Mouse (Mus musculus) stomach, postnatal 0 days (tissue): ENCODE results near the gene Rptor. TPM values are rescaled to one million over a fixed set of nuclear protein-coding genes. Genes with fewer than 3 reads are reported as not detected.

Source experiments
- ATAC-seq: fragments of 200-750 bp; cut with Nextera tagmentation; 2 replicates; pipeline ENCODE4 v1.8.0; 2017; ENCODE audit not compliant: low FRiP score, low TSS enrichment
- DNase-seq: peaks from one replicate; pipeline ENCODE4 v3.0.0-alpha.2; 2016; ENCODE audit warnings: low spot score
- H3K27ac ChIP-seq: fragments of 300-500 bp; sonication (generic); replicated peaks from 2 replicates; pipeline ENCODE4 v1.5.1; 2014; ENCODE audit warnings: mild to moderate bottlenecking, control low read depth
- H3K27me3 ChIP-seq: fragments of 300-500 bp; sonication (generic); 2 replicates; pipeline ENCODE4 v1.6.1; 2014; ENCODE audit warnings: low read length; ENCODE audit not compliant: control insufficient read depth, insufficient read depth
- H3K36me3 ChIP-seq: fragments of 300-500 bp; sonication (generic); 2 replicates; pipeline ENCODE4 v1.6.1; 2014; ENCODE audit warnings: low read length, mixed read lengths; ENCODE audit not compliant: control insufficient read depth, insufficient read depth
- H3K4me1 ChIP-seq: fragments of 300-500 bp; sonication (generic); replicated peaks from 2 replicates; pipeline ENCODE4 v1.6.1; 2014; ENCODE audit warnings: antibody characterized with exemption; ENCODE audit not compliant: control insufficient read depth, insufficient read depth
- H3K4me2 ChIP-seq: fragments of 300-500 bp; sonication (generic); replicated peaks from 2 replicates; pipeline ENCODE4 v1.6.1; 2014; ENCODE audit warnings: low read depth, mild to moderate bottlenecking, control low read depth, moderate library complexity
- H3K4me3 ChIP-seq: fragments of 300-500 bp; sonication (generic); 2 replicates; pipeline ENCODE4 v1.5.1; 2014; ENCODE audit warnings: low read depth, low read length, control low read depth
- H3K9ac ChIP-seq: fragments of 300-500 bp; sonication (generic); 2 replicates; pipeline ENCODE4 v1.6.1; 2014; ENCODE audit warnings: mild to moderate bottlenecking, low read length, control low read depth, mixed read lengths
- H3K9me3 ChIP-seq: fragments of 300-500 bp; sonication (generic); 2 replicates; pipeline ENCODE4 v1.6.1; 2016; ENCODE audit warnings: low read length; ENCODE audit not compliant: control insufficient read depth
- CTCF ChIP-seq: IDR thresholded peaks from 2 replicates; pipeline ENCODE4 v1.5.1; 2016; ENCODE audit warnings: antibody characterized with exemption, low read depth, mild to moderate bottlenecking, moderate library complexity
- EP300 ChIP-seq: optimal IDR thresholded peaks from 2 replicates; pipeline ENCODE3; 2016; ENCODE audit warnings: antibody characterized with exemption
- WGBS: fragments of 180-500 bp; shearing (Covaris S2); extraction: QIAGEN DNeasy Blood & Tissue Kit; methylation state at CpG from one replicate; pipeline ENCODE4 v1.1.7; 2014; 5-methylcytosine and 5-hydroxymethylcytosine counted together
- polyA plus RNA-seq: library from polyadenylated mRNA; unstranded; fragments of >200 nt; fragmentation: Nextera tagmentation; extraction: Ambion mirVana; gene quantifications from 2 replicates; pipeline ENCODE4 v1.2.1, GENCODE M21; 2015

Rptor gene
- polyA plus RNA-seq, 1 experiment from 2014 or later = 3.7 TPM

GRCm38 (mm10) chr11:119731382-119731781 lies 128.7 kb downstream of the Rptor start:
- DNase-seq (no peak), ATAC-seq (no peak)
- no peak overlapping the region for H3K4me3 ChIP-seq
- TF ChIP-seq CTCF = no peak
- TF ChIP-seq EP300 = no peak
- H3K27me3 ChIP-seq = no peaks in the 10 kb centered on the region
- 69% methylated on average over 5 of the region's 5 CpGs for WGBS
- H3K9ac ChIP-seq = no peak overlapping the region
- no peak overlapping the region for H3K27ac ChIP-seq
- no peaks in the 10 kb centered on the region for H3K36me3 ChIP-seq
- H3K4me2 ChIP-seq = no peak overlapping the region
- H3K9me3 ChIP-seq = no peaks in the 10 kb centered on the region
- no peaks in the 10 kb centered on the region for H3K4me1 ChIP-seq

- TF ChIP-seq CTCF (no peak), EP300 (no peak)
- Histone ChIP-seq H3K9ac (no peak overlapping the region), H3K4me1 (no peaks in the 10 kb centered on the region), H3K36me3 (no peaks in the 10 kb centered on the region), H3K27ac (no peak overlapping the region), H3K9me3 (no peaks in the 10 kb centered on the region), H3K27me3 (no peaks in the 10 kb centered on the region), H3K4me2 (no peak overlapping the region), H3K4me3 (no peak overlapping the region)
- no peak for DNase-seq
- no peak; the same call in 1 of the 2 replicates for ATAC-seq
- 53% methylated on average over 1 of the region's 1 CpGs for WGBS
Observed at GRCm38 (mm10) chr11:119732362-119732761, 129.7 kb downstream of the Rptor start.

- H3K4me1 ChIP-seq = no peaks in the 10 kb centered on the region
Observed at GRCm38 (mm10) chr11:119732961-119733656, 130.4 kb downstream of the Rptor start.

GRCm38 (mm10) chr11:119733657-119733990 lies 130.9 kb downstream of the Rptor start:
- Histone ChIP-seq H3K36me3 (no peaks in the 10 kb centered on the region), H3K4me2 (no peak overlapping the region), H3K4me3 (no peak overlapping the region), H3K9me3 (no peaks in the 10 kb centered on the region), H3K4me1 (no peaks in the 10 kb centered on the region), H3K27ac (no peak overlapping the region), H3K27me3 (no peaks in the 10 kb centered on the region), H3K9ac (no peak overlapping the region)
- WGBS = 95% methylated on average over 7 of the region's 7 CpGs
- ATAC-seq (no peak), DNase-seq (no peak)
- TF ChIP-seq EP300 (no peak), CTCF (no peak)

More at GRCm38 (mm10) chr11:119732961-119733656, 130.4 kb downstream of the Rptor start:
- H3K9ac ChIP-seq = no peak overlapping the region
- ATAC-seq (no peak), DNase-seq (no peak)
- 0 out of 2 replicates have a peak overlapping the region, but pooled peaks have one; percentile 8 for H3K27ac ChIP-seq
- WGBS = 32% methylated on average over 4 of the region's 4 CpGs
- no peaks in the 10 kb centered on the region for H3K9me3 ChIP-seq
- no peak overlapping the region for H3K4me3 ChIP-seq
- TF ChIP-seq CTCF = no peak
- TF ChIP-seq EP300 = no peak
- H3K27me3 ChIP-seq = no peaks in the 10 kb centered on the region
- no peak overlapping the region for H3K4me2 ChIP-seq
- no peaks in the 10 kb centered on the region for H3K36me3 ChIP-seq

GRCm38 (mm10) chr11:119735152-119735551 lies 132.4 kb downstream of the Rptor start:
- Histone ChIP-seq H3K4me3 (no peak overlapping the region), H3K27ac (no peak overlapping the region), H3K36me3 (no peaks in the 10 kb centered on the region), H3K27me3 (no peaks in the 10 kb centered on the region), H3K9me3 (no peaks in the 10 kb centered on the region), H3K4me1 (no peaks in the 10 kb centered on the region), H3K4me2 (no peak overlapping the region), H3K9ac (no peak overlapping the region)
- no peak for ATAC-seq
- DNase-seq = no peak
- no peak for TF ChIP-seq CTCF
- no peak for TF ChIP-seq EP300
- 48% methylated on average over 2 of the region's 2 CpGs for WGBS

GRCm38 (mm10) chr11:119738990-119739846 lies 136.5 kb downstream of the Rptor start:
- H3K27ac ChIP-seq = no peak overlapping the region

More at GRCm38 (mm10) chr11:119738990-119739846, 136.5 kb downstream of the Rptor start:
- WGBS = 56% methylated on average over 7 of the region's 7 CpGs
- H3K27me3 ChIP-seq = no peaks in the 10 kb centered on the region
- H3K9me3 ChIP-seq = no peaks in the 10 kb centered on the region
- TF ChIP-seq EP300 = no peak
- TF ChIP-seq CTCF = no peak
- no peak overlapping the region for H3K9ac ChIP-seq
- H3K4me1 ChIP-seq = no peaks in the 10 kb centered on the region
- no peak overlapping the region for H3K4me3 ChIP-seq
- no peak for ATAC-seq
- no peak for DNase-seq
- H3K4me2 ChIP-seq = no peak overlapping the region
- H3K36me3 ChIP-seq = no peaks in the 10 kb centered on the region
